Mouse (Mus musculus): ENCODE results near the gene Cisd2.

Cisd2 gene

DNA sequence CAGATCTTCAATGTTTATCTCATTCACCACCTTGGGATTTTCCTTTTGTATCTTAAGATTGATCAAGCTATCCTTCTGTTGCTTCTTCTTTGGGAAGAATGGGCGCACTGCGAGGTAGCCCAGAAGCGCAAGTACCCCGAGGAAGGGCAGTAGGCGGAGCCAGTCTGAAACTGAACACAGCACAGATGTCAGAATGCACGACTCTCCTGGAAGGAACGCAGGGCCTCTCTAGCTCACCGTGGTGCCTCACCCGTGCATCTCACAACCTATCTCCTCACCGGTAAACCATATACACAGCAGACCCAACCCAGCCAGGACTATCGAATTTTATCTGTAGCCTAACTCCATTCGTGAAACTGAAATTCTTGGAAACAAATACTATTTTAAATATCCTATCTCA, 12.7 kb downstream of the Cisd2 start:
- DNase-seq (ENCODE audit: low spot score), result no peak

DNA sequence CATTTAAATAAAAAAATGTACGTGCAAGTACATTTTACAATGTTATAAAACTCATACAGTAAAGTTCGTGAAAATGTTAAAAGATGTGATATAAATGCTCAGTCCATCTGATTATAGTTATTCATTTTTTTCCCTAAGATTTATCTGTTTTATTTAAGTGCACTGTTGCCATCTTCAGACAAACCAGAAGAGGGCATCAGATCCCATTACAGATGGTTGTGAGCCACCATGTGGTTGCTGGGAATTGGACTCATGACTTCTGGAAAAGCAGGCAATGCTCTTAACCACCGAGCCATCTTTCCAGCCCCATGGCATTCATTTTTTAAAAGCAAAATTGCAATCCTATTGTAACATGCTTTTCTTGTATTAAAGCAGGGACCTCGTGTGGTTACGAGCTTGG, 14.5 kb downstream of the Cisd2 start:
- no peak for DNase-seq (ENCODE audit: low spot score)

DNA sequence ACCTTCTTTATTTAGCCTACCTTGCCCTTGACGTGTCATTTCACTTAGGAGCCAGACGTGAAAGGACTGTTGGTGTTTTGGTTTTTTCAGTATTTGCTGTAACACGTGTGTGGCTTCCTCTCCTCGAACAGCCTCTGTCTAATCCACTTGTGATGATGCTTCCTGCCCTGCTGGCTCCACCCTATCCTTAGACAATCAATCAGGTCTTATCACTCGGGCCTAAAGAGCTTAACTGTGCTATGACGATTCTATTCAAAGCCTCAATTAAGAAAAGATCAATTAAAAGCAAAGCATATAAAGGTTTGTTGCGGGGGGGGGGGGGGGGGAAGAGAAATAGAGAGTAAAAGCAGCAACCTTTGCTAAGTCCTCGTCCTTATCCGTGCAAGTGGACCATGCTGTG, 16.4 kb downstream of the Cisd2 start:
- DNase-seq (ENCODE audit: low spot score), result no peak

DNA sequence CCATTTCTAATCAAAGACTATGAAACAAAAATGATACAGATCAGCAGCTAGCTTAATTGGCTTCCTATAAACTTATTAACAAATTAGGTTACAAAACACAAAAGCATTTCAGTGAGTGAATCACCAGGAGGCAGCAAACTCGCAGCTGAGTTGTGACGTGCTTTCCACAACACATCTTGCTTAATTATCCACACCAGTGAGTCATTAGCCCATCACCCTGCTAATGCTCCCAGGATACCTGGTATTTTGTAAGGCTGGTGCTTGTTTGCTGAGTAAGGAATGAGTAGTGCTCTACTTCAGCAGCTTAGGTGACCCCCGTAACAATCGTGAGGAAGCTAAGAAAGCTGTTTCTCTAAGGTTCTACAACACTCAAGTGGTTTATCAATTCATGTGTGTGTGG, 19.1 kb downstream of the Cisd2 start:
- DNase-seq (ENCODE audit: low spot score), result no peak

DNA sequence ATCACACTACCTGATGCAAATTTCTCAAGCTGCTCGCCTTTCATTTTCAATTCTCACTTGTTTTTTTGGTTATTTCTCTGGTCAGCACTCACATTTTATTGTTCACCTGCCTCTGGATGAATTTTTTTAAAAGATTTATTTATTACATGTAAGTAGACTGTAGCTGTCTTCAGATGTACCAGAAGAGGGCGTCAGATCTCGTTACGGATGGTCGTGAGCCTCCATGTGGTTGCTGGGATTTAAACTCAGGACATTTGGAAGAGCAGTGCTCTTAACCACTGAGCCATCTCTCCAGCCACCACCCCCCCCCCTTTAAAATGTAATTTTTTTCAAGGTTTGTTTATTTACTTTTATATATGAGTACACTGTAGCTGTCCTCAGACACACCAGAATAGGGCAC, 19.9 kb downstream of the Cisd2 start:
- DNase-seq (ENCODE audit: low spot score), result no peak

DNA sequence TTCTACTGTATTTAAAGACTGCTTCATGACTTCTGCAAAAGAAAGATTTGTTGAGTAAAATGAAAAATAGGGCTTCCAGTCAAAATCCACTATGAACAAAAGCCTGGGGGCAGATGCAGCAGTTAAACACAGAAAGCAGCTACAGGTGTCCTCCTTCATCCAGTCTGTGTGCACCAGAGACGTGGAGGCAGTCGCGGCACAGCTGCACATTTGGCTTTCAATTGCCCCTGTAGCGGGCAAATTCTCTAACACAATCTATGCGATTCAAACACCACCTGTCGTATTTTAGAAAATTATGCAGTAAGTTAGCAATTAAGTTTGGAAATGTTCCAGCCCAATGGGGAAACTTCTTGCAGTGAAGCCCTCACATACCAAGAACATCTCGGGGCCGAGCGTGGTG, 20.5 kb downstream of the Cisd2 start:
- no peak for DNase-seq (ENCODE audit: low spot score)

DNA sequence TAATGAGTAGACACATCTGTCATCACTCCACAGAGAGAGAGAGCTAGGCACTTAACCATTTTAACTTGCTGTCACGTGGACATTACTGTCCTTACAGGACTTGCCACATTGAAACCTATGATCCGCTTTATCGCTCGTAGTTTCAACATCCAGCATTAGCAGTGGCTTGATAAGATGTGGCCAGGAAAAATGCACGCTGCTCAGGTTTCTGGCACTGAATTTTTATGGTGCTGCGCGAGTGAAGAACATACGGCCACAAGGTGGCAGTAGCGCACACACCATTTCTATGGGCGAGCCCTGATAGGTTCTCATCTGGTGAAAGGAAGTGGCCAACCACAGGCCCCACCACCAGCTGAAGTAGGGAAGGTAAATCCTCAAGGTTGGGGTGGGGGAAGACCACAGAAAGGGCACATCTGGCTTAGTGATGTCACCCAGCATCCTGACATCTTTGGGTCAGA, 21.5 kb downstream of the Cisd2 start:
- peak; percentile 67 for DNase-seq (ENCODE audit: low spot score)

DNA sequence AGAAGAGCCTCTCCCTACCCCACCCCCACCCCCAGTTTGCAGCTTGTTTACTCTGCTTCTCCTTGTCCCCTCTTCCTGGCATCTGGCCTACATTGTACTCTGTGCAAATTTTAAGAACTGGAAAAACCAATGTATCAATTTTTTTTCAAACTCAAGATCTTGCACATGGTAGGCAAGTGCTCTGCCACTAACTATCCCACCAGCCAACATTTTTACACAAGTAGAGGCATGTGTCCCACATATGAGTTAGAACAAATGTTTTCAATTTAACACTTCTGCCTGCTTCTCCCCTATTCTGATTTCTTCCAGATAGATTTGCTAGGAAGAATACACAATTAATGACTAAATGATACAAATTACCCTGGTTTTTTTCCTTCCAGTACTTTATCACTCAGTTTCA, 26.6 kb downstream of the Cisd2 start:
- no peak for DNase-seq (ENCODE audit: low spot score)

DNA sequence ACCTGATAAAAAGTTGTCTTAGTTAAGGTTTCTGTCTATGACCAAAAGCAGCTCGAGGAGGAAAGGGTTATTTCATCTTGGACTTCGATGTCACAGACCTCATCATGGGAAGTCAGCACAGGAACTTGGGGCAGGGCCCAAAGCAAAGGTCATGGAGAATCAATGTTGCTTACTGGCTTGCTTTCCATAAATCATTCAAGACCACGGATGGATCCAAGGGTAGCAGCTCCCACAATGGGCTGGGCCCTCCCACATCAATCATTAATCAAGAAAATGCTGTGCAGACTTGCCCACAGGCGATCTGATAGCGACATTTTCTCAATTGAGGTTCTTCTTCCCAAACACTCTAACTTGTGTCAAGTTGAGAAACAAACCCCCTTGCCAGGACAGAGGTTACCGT, 27.6 kb downstream of the Cisd2 start:
- DNase-seq (ENCODE audit: low spot score), result no peak

DNA sequence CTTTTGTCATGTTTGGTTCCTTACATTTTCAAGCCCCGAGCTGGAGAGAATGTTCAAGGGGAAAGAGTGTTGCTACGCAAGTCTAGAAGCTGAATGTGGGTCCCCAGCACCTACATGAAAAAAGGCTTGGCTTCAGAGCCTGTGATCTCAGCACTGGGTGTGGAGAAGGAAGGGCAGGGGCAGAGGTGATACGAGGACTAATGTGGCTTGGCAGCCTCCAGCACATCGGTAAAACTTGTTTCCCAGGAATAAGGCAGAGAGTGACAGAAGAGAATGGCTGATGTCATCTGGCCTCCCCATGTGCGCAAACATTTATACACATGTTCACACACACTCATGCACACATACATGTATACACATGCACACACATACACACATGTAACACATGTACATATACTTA, 28.6 kb downstream of the Cisd2 start:
- no peak for DNase-seq (ENCODE audit: low spot score)

DNA sequence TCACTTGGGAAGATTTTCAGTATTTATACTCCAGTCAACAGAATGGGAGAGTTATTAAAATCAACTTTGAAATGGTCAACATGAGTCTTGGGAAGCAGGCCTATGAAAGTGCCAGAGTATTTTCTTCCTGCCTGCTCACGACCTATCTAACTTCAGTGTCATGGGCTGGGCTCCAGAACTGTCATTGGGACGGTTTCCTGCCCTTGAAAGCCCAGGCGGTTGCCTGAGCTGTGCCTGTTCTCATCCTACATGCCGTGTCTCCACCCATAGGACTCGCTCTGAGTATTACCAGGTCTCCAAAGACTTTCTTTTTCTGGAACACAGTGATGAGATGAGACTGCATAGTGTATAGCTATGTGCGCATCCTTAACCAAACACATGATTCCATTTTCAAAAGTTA, 30.5 kb downstream of the Cisd2 start:
- no peak for DNase-seq (ENCODE audit: low spot score)

DNA sequence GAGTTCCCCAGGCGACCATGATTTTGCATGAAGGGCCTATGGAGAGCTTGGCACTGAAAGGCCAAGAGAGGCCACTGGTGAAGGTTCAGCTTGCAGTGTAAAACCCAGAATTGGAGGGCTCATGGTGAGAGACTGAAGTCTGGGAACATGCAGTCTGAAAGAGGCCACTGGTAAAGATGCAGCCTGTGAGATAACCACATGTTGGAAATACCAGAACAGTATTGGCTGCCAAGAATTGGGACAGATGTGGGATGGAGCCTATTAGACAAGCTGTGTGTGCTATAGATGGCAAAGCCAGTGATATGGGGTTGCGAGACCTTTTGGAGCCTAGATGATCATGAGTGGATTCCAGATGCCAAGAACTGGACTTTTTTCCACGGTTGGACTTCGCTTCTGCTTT, 43.9 kb downstream of the Cisd2 start:
- DNase-seq (ENCODE audit: low spot score), result no peak

DNA sequence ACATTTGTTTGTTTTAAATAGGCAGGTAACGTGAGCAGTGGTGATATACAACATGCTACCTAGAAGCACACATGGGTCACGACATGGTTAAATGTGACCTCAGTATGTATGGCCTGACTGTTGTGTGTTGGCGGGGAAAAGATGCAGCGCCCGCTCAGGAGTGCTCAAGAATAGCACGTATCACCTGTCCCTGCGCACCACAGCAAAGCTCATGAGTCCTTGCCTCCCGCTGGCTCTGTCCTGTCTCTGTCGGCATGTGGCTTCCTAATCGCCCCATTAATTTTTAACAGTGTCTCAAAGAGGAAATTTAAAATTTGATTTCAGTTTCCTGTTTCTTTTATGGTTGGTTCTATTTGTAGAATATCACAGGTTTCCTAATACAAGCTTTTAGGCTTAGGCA, 46.3 kb downstream of the Cisd2 start:
- DNase-seq (ENCODE audit: low spot score), result no peak

DNA sequence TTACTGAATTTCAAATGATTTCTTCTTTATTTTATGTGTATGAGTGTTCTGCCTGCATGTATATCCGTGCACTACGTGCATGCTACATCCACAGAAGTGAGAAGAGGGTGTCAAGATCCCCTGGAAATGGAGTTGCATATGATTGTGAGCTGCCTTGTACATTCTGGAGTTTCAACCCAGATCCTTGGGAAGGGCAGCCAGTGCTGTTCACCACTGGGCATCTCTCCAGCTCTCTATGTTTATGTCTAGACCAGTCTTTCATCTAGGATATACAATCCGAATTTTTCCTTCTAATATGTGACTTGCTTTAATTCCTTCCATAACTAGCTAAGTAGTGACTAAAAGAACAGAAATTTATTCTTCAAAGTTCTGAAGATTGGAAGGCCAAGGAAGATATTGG, 47.9 kb downstream of the Cisd2 start:
- DNase-seq (ENCODE audit: low spot score), result no peak

DNA sequence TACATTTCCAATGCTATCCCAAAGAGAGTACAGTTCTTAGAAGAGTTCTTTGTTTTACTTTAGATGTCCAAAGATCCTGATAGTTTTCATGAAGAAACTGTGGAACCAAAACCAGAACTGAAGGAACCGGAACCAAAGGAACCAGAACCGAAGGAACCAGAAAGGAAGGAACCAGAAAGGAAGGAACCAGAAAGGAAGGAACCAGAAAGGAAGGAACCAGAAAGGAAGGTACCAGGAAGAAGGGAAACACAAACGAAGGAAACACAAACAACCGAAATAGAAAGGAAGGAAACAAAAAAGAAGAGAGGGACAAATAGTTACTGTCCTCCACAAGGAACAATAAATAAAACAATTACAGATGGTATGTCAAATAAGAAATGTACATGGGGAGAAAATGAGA, 66.3 kb downstream of the Cisd2 start:
- no peak for DNase-seq (ENCODE audit: low spot score)
